Mouse (Mus musculus): ENCODE results near the gene Zfp827. TPM values are rescaled to one million over a fixed set of nuclear protein-coding genes. Genes with fewer than 3 reads are reported as not detected.

Zfp827 gene
- polyA plus RNA-seq, 1 experiment from 2014 or later, result 5.2 TPM

Other genes with a start within 250 kb of the Zfp827 start
- 151 and 155 TPM in 2 replicates for gene Lsm6, start 207.3 kb upstream of the Zfp827 start, polyA plus RNA-seq (2015; fragmentation: Nextera tagmentation; extraction: Ambion mirVana)
- not detected in 2 replicates for gene 1700011L22Rik, start 220.1 kb downstream of the Zfp827 start, polyA plus RNA-seq (2015; fragmentation: Nextera tagmentation; extraction: Ambion mirVana)

Data from heart, embryonic 16.5 days (tissue).